Mouse (Mus musculus) thymus, postnatal 14 days (tissue): ENCODE results near the gene Runx1.
A peak's percentile ranks its signal among the peaks of the same experiment; 100 is the strongest.

Experiments
- DNase-seq: peaks from one replicate; pipeline ENCODE4 v3.0.0; 2021

Gene Runx1

DNA sequence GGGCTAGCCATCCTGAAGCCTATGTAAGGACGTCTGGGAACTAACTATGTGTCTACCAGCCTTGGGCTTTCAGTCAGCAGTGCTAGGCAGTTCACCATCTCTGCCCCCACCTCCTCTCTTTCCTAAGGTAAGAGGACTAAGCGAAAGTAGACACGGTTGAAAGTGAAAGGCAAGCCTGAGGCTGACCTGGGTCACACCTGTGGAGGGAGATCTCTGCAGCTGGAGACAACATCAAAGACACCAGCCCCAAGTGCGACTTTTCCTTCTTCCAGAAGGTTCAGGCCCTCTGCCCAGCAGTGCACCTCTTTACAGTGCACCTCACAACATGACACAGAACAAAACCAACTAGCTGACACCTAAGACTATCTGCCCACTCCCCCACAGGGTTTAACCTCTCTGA lies 82.2 kb downstream of the Runx1 start:
- DNase-seq: peak; percentile 61

DNA sequence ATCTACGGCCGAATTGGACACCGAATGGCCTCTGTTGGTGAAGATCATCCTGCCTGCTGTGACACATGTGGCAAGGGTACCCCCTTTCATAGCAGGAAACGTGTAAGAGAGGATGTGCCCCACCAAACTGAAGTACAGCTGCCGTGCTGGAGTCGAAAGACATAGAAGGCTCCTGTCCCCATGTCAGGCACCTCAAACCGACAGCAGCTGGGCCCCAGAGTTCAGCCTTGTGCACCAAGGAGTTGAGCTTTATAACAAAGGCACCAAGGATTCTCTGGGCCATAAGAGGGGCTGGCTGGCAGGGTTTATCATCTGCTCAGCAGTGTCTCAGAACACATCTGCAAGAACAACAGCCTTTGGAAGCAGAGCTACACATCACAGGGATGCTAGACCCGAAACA lies 84.6 kb downstream of the Runx1 start:
- peak; percentile 88 for DNase-seq

DNA sequence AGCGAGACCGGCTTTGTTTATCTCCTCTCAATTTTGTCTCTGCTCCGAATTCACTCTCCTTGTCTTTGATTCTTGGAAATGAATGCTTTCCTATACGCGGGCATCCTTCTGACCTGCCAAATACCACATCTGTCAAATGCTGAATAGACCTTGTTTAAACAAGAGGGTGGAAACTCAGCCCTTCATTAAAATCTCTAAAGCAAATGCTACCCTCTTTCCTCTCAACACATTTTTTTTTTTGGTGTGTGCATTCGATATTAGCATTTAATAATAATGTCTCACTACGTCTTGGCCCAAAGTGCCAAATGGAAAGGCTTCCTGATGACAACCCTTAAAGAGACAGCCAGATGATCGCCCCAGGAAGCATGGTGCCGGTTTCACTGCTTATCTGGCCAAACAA lies 85.4 kb downstream of the Runx1 start:
- no peak for DNase-seq

DNA sequence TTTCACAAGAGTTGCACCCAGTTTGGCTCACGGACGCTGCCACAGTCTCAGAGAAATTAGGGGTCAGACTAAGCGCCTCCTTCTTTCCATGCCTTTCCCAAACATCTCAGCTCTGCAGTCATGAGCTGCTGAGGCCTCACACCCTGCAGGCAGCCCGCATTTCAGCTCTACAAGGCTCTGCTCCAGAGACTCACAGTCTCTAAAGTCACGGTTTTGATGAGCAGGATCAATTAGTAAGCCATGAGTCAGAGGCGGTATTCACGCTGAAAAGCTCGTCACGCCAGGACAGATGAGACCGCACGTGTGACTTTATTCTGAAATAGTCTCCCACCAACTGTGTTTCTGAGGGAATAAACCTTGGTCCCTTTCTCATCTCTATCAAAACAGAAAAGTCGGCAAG lies 86.0 kb downstream of the Runx1 start:
- no peak for DNase-seq

DNA sequence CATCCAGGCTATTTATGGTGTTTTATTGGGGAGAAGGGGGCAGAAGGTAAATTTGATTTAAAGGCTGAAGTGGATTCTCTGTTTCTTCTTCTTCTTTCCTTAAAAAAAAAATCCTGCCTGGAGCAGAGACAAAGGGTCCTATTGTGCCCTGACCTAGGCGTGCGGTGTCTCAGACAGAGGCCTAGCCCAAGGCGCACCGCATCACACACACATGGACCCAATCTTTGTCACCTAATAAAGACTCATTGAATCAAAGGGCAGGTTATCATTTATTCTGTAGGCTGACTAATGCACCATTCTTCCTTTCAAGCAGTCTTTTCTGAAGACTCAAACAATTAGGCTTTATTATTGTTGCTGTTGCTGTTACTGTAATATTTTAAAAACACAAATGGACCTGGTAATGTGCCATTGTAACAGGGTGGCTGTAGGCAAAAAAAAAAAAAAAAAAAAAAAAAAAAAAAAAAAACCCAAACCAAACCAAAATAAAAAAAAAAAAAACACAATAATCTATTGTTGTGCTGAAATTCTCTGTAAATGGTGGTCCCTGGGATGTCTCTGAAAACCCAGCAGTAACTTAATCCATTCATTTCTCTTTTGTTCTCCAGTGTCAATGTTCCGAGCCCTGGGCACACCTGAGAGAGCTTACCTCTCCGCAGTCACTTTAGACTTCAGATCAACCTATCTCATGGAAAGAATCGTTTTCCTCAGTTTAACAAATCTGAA lies 86.7 kb downstream of the Runx1 start:
- DNase-seq: no peak

DNA sequence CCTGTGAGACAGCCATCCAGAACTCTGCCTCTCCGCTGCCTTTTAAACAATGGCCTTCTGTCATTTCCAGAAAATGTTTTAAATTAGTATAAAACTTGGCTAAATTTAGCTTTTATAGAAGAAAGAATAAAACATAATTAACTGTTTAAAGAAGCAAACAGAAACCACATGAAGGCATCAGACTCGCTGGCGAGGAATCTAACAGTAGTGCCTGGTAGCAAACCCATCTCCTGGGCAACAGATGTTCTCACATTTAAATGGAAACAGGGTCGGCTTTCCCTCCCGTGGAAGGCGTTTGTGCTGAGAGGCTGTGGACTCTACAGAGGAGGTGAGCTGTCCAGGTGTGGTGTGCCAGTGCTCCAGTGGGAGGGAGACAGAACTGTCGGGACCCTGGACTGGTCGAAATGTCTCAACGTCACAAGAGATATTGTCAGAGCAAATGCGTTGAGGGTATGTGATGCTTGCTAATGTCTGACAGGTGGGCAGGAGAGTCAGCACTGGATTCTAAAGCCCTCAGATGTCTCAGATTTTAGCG lies 87.4 kb downstream of the Runx1 start:
- no peak for DNase-seq

DNA sequence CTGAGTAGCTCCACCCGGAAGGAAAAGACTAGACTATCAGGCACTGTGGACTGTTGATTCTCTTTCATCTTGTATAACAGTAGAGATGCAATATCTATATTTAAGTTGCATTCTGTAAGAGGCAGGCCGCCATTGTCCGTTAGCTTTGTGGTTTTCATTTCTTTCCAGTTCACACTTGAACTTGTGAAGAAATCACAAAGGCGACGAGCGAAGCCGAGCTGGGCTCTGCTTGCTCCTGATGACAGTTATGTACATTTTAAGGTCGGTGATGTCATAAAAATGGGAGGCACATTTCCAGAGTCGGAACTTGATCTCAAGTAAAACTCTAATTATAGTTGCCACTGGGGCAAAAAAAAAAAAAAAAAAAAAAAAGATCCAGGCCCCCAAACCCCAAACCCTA lies 99.1 kb downstream of the Runx1 start:
- peak; percentile 46 for DNase-seq

DNA sequence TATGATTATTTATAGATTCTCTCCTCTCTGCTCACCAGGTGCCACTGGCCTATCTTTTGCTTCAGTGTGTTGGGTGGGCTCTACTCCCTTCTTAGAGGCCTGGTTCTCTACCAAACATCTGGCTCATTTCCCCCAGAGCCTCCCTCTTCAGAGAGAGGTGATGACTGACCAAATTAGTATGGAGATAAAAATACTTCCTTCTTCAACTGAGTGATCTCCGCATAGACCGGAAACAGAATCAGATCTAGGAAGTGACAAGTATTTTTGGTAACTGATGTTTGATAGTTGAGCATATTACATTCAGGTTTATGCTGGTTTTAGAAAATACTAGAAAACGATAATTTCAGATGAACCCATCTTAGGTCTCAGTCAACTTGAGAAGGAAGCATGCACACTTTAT lies 101.4 kb downstream of the Runx1 start:
- DNase-seq: no peak

DNA sequence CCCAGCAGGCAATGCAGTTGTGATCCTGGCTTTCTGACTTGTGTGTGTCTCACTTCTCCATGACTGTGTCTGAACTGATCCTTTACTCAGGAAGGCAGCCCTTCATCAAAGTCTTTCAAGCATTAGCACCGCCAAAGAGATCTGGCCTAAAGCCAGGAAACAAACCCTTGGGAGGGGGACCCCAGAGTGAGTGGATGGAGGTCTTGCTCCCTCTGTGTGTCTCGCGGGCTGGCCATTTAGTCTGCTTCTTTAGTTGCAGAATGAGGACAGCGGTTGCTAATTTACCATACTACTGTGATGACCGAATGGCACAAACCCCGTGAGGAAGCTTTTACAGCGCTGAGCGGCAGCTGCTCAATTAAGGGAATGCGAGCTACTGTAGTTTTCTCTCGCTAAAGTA lies 105.3 kb downstream of the Runx1 start:
- no peak for DNase-seq

DNA sequence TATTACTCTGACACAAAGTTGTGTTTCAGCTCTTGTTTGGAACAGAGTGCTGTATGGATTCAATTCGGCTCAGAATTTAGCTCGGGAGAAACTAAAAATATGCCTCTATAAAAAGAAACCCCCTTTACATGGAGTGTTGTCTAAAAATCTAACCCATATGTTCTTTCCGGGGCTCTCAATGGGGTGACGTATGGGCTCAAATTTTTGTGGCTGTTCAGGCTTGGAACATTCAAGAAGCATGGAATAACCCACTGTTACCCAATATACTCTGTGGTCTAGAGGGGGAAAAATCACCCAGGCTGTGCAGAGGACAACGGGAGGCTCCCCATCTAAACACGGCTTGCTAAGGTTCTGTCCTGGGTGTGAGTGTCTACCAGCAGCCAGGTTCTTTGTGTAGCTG lies 106.2 kb downstream of the Runx1 start:
- no peak for DNase-seq

DNA sequence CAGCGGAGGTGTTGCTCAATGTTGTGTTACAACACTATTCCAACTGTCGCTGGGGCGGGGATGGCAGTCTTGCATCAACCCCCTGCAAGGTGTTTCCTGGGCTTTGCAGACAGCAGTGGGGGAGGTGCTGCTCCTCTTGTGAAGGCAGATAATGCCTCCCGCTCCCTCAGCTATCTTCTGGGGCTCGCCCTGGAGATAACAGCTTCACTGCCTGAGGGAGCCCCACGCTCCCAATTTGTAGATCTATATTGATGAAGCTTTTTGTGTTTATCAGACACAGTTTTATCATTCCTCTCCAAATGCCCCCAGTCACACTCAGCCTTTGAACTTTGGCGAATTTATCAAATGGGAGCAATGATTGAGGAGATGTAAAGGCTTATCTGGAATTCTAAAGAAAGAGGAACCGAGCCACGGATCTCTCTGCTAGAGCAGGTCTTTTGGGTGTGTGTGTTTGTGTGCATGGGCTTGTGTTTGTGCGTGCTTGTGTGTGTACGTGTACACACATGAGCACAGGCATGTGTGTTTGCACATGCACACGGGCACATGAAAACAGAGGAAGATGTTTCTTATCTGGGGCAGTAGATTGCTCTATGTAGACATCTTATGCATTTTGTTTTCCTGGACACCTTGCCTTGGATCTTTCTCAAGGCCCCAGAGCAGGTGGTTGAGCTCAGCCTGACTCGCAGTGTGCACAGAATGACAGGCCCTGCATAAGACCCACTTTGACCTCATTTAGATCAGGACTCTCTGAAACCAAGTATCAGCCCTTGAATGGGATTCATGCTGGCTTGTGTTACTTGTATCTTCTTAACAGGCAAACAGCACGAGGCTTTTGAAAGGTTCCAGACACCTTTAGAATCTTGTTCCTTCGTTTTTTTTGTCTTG lies 110.1 kb downstream of the Runx1 start:
- DNase-seq: peak; percentile 91

DNA sequence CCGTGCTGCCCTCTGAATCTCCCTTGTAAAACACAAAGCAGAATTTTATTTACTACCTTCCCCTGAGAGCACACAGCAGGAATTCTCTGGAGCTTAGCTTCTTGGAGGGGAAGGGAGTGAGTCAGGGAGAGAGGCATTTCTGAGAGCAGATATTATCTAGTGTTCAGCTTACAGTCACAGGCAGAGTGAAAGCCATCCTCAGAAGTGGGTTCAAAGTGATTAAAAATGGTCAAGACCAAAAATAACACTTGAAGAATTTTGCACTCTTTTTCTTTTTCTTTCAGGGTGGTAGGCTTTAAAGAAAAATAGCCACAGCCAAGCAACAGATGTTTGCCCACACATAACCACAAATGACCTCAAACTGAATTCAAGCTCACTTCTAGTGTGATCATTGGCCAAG lies 115.8 kb downstream of the Runx1 start:
- no peak for DNase-seq

DNA sequence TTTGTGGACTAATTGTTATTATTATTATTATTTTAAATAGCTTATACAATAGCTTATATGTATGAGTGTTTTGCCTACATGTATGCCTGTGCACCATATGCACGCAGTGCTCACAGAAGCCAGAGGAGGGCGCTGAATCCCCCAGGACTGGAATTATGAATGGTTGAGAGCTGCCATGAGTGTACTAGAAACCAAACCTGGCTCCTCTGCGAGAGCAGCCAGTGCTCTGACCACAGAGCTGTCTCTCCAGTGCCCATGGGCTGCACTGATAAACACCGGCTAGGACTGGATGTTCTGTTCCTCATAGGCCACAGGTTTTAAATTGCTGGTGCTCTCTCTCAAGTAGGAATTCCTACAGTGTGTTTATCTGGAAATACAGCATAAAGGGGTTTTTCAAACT lies 117.2 kb downstream of the Runx1 start:
- peak; percentile 52 for DNase-seq

DNA sequence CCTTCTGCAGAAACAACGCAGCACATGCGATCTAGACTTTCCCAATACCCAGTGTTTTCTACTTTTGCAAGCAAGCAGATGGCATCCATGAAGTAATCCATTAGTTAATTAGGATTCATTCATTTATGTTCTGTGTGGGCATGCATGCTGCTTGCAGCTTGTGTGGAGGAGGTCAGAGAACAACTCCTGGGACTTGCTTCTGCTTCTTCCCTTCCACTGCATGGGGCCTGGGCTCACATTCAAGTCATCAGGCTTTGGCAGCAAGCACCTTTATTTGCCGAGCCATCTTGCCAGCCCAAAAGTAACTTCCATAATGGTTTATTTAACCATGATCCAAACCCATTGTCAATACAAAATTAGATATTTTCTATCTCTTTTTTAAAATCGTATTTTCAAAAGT lies 118.2 kb downstream of the Runx1 start:
- DNase-seq: no peak

DNA sequence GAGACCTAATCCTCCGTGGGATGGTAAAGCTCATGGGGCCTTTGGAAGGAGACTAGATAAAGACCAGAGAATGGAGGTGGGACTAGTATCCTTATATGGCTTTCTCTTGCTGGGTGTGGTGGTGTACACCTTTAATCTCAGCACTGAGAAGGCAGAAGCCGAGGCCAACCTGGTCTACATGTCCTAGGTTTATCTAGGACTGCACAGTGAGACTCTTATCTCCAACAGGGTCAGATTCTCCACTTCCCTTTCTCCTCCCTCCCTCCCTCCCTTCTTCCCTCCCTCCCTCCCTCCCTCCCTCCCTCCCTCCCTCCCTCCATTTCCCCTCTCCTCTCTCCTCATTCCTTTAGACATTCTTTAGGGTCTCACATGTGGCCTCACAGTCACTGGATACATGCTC lies 118.8 kb downstream of the Runx1 start:
- DNase-seq: no peak

DNA sequence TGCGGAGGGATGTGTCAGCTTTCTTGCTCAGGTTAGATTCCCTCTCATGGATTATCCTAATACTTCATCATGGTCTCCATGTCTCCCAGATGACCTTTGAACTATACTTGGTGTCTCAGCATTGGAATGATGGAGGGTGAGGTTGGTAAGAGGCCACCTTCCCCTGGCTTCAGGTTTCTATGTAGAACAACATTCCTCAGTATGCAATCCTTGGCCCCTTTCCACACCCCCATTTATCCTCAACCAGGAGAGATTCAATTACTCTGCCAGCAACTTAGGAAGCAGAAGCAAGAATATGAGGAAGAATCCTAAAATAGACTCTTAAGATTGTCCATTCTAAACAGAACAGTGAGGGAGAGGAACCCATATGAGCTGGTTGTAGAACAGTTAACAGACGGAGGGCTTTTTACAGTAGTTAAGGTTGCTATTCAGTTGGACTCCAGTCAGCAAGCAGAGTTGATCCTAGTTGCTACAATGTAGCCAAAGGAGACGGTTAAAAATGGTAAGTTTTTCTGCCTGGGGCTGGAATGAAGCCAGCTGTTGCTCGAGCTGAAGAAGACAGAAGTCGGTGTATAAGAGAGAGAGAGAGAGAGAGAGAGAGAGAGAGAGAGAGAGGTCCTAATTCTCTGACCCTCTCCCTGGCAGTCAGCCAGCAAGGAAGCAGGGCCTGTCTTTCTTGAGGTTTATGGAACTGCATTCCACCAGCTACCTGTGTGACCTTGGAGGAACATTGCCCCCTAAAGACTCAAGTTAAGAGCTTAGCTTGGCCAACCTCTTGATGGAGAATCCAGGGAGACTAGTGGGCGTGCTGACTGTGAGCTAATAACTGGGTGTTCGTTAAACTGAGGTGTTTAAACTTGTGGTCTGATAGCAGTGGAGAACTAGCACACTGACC lies 120.1 kb downstream of the Runx1 start:
- no peak for DNase-seq

DNA sequence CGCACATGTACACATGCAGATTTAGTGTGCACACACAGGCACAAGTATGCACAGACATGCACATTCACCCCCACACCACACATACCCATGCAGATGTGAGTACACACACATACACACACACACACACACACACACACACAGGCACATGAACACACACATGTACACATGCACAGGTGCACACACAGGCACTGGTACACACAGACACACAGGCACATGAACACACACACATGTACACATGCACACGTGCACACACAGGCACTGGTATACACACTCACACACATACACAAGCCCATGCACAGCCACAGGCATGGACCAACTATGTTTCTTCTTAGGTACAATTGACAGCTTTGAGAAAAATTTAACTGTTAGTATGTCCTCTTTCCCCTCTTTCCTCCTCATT lies 122.1 kb downstream of the Runx1 start:
- DNase-seq: no peak

DNA sequence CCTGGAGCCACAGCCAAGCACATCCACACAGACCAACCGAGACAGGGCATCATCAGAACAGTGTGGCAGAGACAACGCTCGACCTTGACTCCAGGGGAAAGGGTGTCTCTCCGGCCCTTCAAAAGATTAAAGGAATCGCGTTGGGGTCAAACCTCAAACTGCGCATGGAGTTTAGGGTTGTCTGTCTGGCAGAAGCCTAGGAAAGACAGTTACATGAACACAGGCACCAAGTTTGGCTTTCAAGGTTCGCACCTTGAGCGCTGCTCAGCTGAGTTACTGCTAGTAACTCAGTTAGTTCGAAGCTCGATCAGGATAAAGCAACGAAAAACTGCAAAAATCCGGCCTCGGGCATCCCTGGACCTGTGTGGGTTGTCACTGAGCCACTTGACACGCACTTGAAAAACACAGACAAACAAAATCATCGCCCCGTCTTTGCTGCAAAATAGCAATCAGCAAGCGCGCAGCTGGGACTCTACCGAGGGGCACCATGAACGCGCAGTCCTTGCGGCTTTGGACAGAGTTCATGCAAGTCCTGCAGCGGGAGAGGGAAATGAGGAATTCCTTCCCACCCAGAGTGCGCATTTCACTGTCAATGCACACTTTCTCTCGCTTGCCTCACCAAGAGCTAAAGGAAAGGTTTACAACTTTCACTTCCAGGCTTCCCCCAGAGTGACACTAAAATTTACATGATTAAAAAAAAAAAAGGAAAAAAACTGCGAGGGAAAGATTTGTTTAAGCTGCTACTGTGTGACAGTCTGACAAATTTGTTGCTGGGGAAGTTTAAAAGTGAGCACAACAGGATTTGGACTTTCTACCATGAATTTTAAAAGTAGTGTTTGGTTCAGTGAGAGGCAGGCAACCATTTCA lies 126.2 kb downstream of the Runx1 start:
- DNase-seq: no peak

DNA sequence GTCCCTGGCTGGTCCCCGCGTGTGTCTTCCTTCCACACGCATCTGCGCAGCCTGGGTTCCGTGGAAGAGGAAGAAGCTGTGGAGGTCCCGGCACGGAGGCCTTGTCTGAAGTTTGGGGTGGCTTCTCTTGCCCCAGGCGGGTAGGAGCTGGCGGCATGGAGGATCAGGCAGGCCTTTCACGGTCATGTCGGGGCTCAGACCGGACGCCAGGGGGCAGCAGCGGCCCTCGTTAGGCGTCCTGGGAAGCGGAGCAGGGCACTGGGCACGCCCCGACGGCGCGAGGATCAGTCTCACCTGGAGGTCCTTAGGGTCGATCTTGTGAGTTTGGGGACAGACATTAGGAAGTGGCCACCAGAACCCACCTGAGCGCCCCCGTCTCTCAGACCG lies 127.3 kb downstream of the Runx1 start:
- DNase-seq: peak; percentile 97

DNA sequence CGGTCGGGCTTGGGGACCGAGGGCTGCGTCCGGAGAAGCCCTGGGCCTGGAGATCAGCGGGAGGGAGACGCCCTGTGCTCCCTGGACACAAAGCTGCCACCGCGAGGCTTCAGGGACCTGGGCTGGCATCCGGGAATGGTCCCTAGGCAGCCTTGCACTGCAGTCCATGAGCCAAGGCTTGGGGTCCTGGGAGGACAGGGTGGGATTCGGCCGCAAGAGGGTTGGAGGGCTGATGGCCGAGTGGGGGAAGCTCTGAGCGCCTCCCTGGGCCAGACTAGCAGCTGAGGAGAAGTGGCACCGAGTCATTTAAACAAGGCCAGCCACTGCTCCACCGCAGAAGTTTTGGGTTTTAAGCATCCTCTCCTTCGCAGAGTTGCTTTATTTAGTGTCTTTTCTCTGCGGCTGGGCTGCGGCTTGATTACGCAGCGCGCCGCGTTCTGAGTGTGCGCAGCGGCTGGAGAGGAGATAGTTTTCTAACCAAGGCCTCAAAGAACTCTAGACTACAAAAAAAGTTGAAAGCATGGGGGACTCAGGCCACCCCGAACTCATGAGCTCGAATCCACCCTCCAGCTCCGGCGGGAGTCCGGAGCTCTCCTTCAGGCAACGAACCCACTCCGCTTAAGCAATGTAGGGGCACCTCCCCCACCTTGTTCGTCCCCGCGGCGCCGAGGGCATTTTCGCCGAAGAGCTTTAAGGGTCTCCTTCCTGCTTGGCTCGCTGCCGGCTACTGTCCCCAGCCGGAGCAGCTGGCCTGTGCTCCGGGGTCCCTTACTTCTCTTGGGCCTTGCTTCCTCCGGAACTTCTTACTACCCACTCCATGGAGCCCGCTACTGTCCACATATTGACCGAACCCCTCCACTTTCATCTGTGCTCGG lies 128.0 kb downstream of the Runx1 start:
- DNase-seq: peak; percentile 69

DNA sequence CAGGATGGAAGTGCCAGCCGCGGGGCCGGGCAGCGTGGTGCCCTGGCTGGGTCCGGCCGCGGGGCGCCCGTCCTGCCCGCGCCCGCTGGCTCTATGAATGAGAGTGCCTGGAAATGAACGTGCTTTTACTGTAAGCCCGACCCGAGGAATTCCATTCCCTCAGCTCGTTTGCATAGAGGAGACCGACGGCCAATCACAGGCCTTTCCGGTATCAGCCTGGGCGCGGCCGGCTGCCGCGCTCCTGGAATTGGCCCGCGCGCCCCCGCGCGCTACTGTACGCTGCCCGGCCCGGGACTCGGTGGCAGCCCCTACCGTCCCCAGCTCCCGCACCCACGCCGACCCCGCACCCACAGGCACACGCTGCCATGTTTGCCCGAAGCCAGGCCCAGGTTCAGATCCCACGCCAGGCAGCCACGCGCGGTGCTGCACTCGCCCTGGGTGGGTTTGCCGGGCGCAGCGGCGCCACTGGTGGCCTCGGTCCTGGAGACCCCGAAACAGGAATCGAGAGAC lies 128.7 kb downstream of the Runx1 start:
- DNase-seq: peak; percentile 81
